In the genomic region with DNA sequence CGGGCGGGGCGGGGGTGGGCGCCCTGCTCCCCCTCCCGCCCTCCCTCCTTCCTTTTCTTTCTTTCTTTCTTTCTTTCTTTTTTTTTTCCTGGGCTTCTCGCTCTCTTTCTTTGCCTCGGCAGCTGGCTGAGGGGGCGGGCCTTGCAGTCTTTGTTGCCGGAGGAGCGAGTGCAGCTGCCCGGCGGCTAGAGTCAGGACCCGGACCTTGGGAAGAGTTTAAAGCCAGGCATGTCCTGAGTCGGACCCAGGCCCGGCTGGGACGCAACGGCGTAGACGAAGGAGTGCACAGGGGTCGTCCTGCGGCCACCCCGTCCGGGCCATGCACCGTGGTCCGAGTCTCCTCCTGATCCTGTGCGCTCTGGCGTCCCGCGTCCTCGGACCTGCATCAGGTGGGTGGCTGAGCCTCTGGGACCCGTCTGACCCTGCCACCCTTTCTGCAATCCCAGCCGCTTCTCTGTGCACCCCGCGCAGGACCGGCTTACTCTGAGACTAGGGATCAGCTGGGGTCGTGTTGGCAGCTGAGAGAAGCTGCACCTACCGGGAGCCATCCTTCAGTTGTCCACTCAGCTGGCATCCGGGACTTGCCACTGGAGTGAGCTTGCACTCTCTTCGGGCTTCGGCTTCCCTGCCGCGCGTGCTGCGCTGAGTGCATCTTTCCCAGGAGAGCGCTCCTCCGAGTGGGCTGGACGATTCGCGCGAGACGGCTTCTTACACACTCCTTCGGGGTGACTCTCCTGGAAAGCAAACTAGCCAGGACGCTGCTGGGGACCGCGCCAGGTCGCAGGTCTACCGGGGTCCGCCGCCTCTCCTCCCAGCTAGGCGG, we compare ENCODE assay signal across 8 mouse cellular contexts. TPM values are rescaled to one million over a fixed set of nuclear protein-coding genes. Genes with fewer than 3 reads are reported as not detected.
DNase-seq lines count a peak whose midpoint lies in the region; ATAC-seq lines count a peak whose summit lies in the region.

Gene Adamts7, plus strand, starts transcription at position 144 of the 823 bp plus-strand sequence.

- peak within 1 kb of the TSS; percentile 52 for H3K4me3 ChIP-seq in forebrain, embryonic 16.5 days (replicated peaks; ENCODE audit: low read length)
- H3K4me3 ChIP-seq in hindbrain, embryonic 16.5 days (ENCODE audit: low read length) = peak within 1 kb of the TSS; percentile 81
- H3K4me3 ChIP-seq in limb, embryonic 13.5 days = peak within 1 kb of the TSS; percentile 80
- peak within 1 kb of the TSS; percentile 81 for H3K4me3 ChIP-seq in midbrain, embryonic 12.5 days
- peak within 1 kb of the TSS; percentile 82 for H3K4me3 ChIP-seq in stomach, embryonic 16.5 days (replicated peaks; ENCODE audit: low read length)

- peak within 1 kb of the TSS; percentile 82 for H3K9ac ChIP-seq in forebrain, embryonic 16.5 days (replicated peaks; ENCODE audit: low read depth, low read length)
- peak within 1 kb of the TSS; percentile 79 for H3K9ac ChIP-seq in hindbrain, embryonic 16.5 days (ENCODE audit: low read depth, low read length)
- H3K9ac ChIP-seq in limb, embryonic 13.5 days = peak within 1 kb of the TSS; percentile 86
- peak within 1 kb of the TSS; percentile 78 for H3K9ac ChIP-seq in midbrain, embryonic 12.5 days (replicated peaks)
- H3K9ac ChIP-seq in stomach, embryonic 16.5 days (ENCODE audit: low read length) = peak within 1 kb of the TSS; percentile 84

- DNase-seq in cerebellum, adult 18-20 months = peak; percentile 17 to 45
- no peak for DNase-seq in cerebellum, adult 11 months
- peak; percentile 42 for DNase-seq in brain, adult 2 months (ENCODE audit: low read depth, low spot score)

- peaks cover 27% of the 10 kb centered on the region for H3K4me1 ChIP-seq in forebrain, embryonic 16.5 days (replicated peaks; ENCODE audit: control insufficient read depth, insufficient read depth, low read length)
- H3K4me1 ChIP-seq in hindbrain, embryonic 16.5 days (ENCODE audit: control insufficient read depth, insufficient read depth, low read depth, low read length) = peaks cover 9% of the 10 kb centered on the region; the same call in 1 of the 2 replicates
- peaks cover 14% of the 10 kb centered on the region for H3K4me1 ChIP-seq in limb, embryonic 13.5 days
- peaks cover 24% of the 10 kb centered on the region for H3K4me1 ChIP-seq in midbrain, embryonic 12.5 days
- peaks cover 7% of the 10 kb centered on the region; the same call in 1 of the 2 replicates for H3K4me1 ChIP-seq in stomach, embryonic 16.5 days (ENCODE audit: control insufficient read depth, insufficient read depth, low read length)

- H3K27ac ChIP-seq in forebrain, embryonic 16.5 days (ENCODE audit: low read length) = peak within 1 kb of the TSS; percentile 66
- peak within 1 kb of the TSS; percentile 60 for H3K27ac ChIP-seq in hindbrain, embryonic 16.5 days (ENCODE audit: low read depth, low read length)
- peak within 1 kb of the TSS; percentile 61 for H3K27ac ChIP-seq in limb, embryonic 13.5 days
- peak within 1 kb of the TSS; percentile 82 for H3K27ac ChIP-seq in midbrain, embryonic 12.5 days (replicated peaks)
- H3K27ac ChIP-seq in stomach, embryonic 16.5 days (ENCODE audit: low read length) = peak within 1 kb of the TSS; percentile 82

- WGBS in forebrain, embryonic 16.5 days = under 1% methylated on average over 56 of the region's 60 CpGs
- under 1% methylated on average over 57 of the region's 60 CpGs for WGBS in hindbrain, embryonic 16.5 days
- under 1% methylated on average over 53 of the region's 60 CpGs for WGBS in limb, embryonic 13.5 days
- under 1% methylated on average over 59 of the region's 60 CpGs for WGBS in midbrain, embryonic 12.5 days
- under 1% methylated on average over 58 of the region's 60 CpGs for WGBS in stomach, embryonic 16.5 days

- ATAC-seq in forebrain, embryonic 16.5 days = peak; percentile 76
- peak; percentile 78 for ATAC-seq in hindbrain, embryonic 16.5 days
- peak; percentile 74 for ATAC-seq in limb, embryonic 13.5 days (ENCODE audit: low FRiP score, low read depth)
- peak; percentile 80 for ATAC-seq in midbrain, embryonic 12.5 days (ENCODE audit: low FRiP score, low read depth)
- peak; percentile 58 for ATAC-seq in stomach, embryonic 16.5 days (ENCODE audit: insufficient read depth, low FRiP score)

- no peaks in the 10 kb centered on the region for H3K27me3 ChIP-seq in forebrain, embryonic 16.5 days (replicated peaks; ENCODE audit: control insufficient read depth, insufficient read depth, low read length)
- no peaks in the 10 kb centered on the region for H3K27me3 ChIP-seq in hindbrain, embryonic 16.5 days (replicated peaks; ENCODE audit: control insufficient read depth, insufficient read depth, low read length)
- H3K27me3 ChIP-seq in limb, embryonic 13.5 days = no peaks in the 10 kb centered on the region
- no peaks in the 10 kb centered on the region for H3K27me3 ChIP-seq in midbrain, embryonic 12.5 days
- no peaks in the 10 kb centered on the region for H3K27me3 ChIP-seq in stomach, embryonic 16.5 days (ENCODE audit: control insufficient read depth, insufficient read depth, low read length)

- peak within 1 kb of the TSS; percentile 88 for H3K4me2 ChIP-seq in forebrain, embryonic 16.5 days (ENCODE audit: low read length)
- peak within 1 kb of the TSS; percentile 95 for H3K4me2 ChIP-seq in hindbrain, embryonic 16.5 days (ENCODE audit: low read length)
- H3K4me2 ChIP-seq in limb, embryonic 13.5 days (replicated peaks) = peak within 1 kb of the TSS; percentile 89
- peak within 1 kb of the TSS; percentile 82 for H3K4me2 ChIP-seq in midbrain, embryonic 12.5 days (replicated peaks)
- H3K4me2 ChIP-seq in stomach, embryonic 16.5 days (ENCODE audit: low read depth, low read length) = peak within 1 kb of the TSS; percentile 89

- no peaks in the 10 kb centered on the region for H3K36me3 ChIP-seq in forebrain, embryonic 16.5 days (ENCODE audit: control insufficient read depth, insufficient read depth)
- H3K36me3 ChIP-seq in hindbrain, embryonic 16.5 days (ENCODE audit: control insufficient read depth, insufficient read depth, low read length) = no peaks in the 10 kb centered on the region
- no peaks in the 10 kb centered on the region; the same call in 1 of the 2 replicates for H3K36me3 ChIP-seq in limb, embryonic 13.5 days
- H3K36me3 ChIP-seq in midbrain, embryonic 12.5 days = no peaks in the 10 kb centered on the region
- no peaks in the 10 kb centered on the region for H3K36me3 ChIP-seq in stomach, embryonic 16.5 days (ENCODE audit: control insufficient read depth, insufficient read depth, low read length)

- peaks cover 4% of the 10 kb centered on the region; the same call in 1 of the 2 replicates for H3K9me3 ChIP-seq in forebrain, embryonic 16.5 days (ENCODE audit: control insufficient read depth, low read length)
- 0 out of 2 replicates have a peak, but pooled peaks cover 4% of the 10 kb centered on the region for H3K9me3 ChIP-seq in hindbrain, embryonic 16.5 days (ENCODE audit: control insufficient read depth, low read length)
- H3K9me3 ChIP-seq in limb, embryonic 13.5 days = peaks cover 9% of the 10 kb centered on the region
- no peaks in the 10 kb centered on the region for H3K9me3 ChIP-seq in midbrain, embryonic 12.5 days
- H3K9me3 ChIP-seq in stomach, embryonic 16.5 days (replicated peaks; ENCODE audit: control insufficient read depth, low read length) = no peaks in the 10 kb centered on the region

RNA-seq across cellular contexts. Expression of gene Adamts7, which starts in this region (rescaled TPM):
- 14.0 and 14.1 TPM in 2 replicates for polyA plus RNA-seq in forebrain, embryonic 16.5 days (2015; fragmentation: Nextera tagmentation; extraction: Ambion mirVana)
- polyA plus RNA-seq in hindbrain, embryonic 16.5 days (2015; fragmentation: Nextera tagmentation; extraction: Ambion mirVana) = 4.9 and 9.4 TPM in 2 replicates
- polyA plus RNA-seq in limb, embryonic 13.5 days (2015; fragmentation: Nextera tagmentation; extraction: Ambion mirVana) = 18.6 and 21.6 TPM in 2 replicates
- polyA plus RNA-seq in midbrain, embryonic 12.5 days (2016; fragmentation: Nextera tagmentation; extraction: Ambion mirVana) = 24.0 and 25.7 TPM in 2 replicates
- 15.2 and 17.3 TPM in 2 replicates for polyA plus RNA-seq in stomach, embryonic 16.5 days (2015; fragmentation: Nextera tagmentation; extraction: Ambion mirVana)
